Mouse (Mus musculus): ENCODE results near the gene Cdkn2aipnl.

DNA sequence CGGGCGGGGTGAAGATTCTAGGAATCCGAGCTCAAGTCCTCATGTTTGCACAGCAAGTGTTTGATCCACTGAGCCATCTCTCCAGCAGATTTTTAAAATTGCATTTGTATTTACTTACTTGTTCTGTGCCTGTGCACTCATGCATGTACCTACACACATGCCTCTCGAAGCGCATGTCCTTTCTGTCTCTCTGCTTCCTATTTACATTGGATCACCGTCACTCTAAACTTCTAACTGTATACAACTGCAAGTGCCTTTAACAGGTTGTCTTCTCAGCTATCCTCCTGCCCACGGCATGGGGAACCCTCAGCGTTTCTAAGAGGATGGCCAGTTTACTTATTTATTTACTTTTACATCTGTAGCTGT, 27.9 kb upstream of the Cdkn2aipnl start:
- TF ChIP-seq CTCF (IDR thresholded peaks at IDR 0.05; ENCODE audit: insufficient read depth, low read depth, low read length) (no peak), POLR2A (IDR thresholded peaks at IDR 0.05; ENCODE audit: insufficient read depth, low read depth, low read length) (no peak)

All from olfactory bulb, adult 2 months (tissue).